Mouse (Mus musculus) CH12.LX (cell line): ENCODE data around the gene Abcc2. TPM values are rescaled to one million over a fixed set of nuclear protein-coding genes. Genes with fewer than 3 reads are reported as not detected.

Experiments used
- DNase-seq: peaks from one replicate; pipeline ENCODE4 v3.0.0-alpha.2; 2013; ENCODE audit errors: extremely low read depth
- H3K27ac ChIP-seq: 2 replicates; pipeline ENCODE4 v1.5.1; 2012; ENCODE audit warnings: low read depth, mild to moderate bottlenecking, control low read depth, moderate library complexity; ENCODE audit not compliant: insufficient read depth
- H3K27me3 ChIP-seq: replicated peaks from 2 replicates; pipeline ENCODE3; 2012; ENCODE audit warnings: inconsistent platforms
- H3K36me3 ChIP-seq, 2 experiments: replicated peaks in 1 of 2; 2 replicates each; pipeline versions ENCODE3 to v1.6.1; 2012; ENCODE audit warnings: inconsistent platforms in 1 of 2, low read length in 1 of 2, mild to moderate bottlenecking in 1 of 2, mixed read lengths in 1 of 2, moderate library complexity in 1 of 2; ENCODE audit not compliant: control insufficient read depth in 1 of 2, insufficient read depth in 1 of 2
- H3K4me1 ChIP-seq, 2 experiments: 2 replicates each; pipeline ENCODE4 v1.6.1; 2012; ENCODE audit warnings: inconsistent platforms in 1 of 2, moderate library complexity in 1 of 2; ENCODE audit not compliant: insufficient read depth in 2 of 2, control insufficient read depth in 1 of 2
- H3K4me2 ChIP-seq: 2 replicates; pipeline ENCODE4 v1.6.1; 2012; ENCODE audit warnings: low read depth, mild to moderate bottlenecking, control low read depth; ENCODE audit not compliant: poor library complexity, insufficient read depth, severe bottlenecking
- H3K4me3 ChIP-seq, 3 experiments: fragments of 150-350 bp in 1 of 3; sonication (generic) in 1 of 3; replicated peaks in 1 of 3; 2 replicates each; pipeline versions ENCODE3 to v1.5.1; 2011 to 2012; ENCODE audit warnings: low read depth in 2 of 3, low read length in 2 of 3, mild to moderate bottlenecking in 2 of 3, moderate library complexity in 2 of 3, control low read depth in 1 of 3, improper control_type of control experiment in 1 of 3, inconsistent platforms in 1 of 3, mixed read lengths in 1 of 3; ENCODE audit not compliant: poor library complexity in 1 of 3
- H3K79me2 ChIP-seq: replicated peaks from 2 replicates; pipeline ENCODE4 v1.6.1; 2012; ENCODE audit warnings: mild to moderate bottlenecking, moderate library complexity; ENCODE audit not compliant: control insufficient read depth, poor library complexity, insufficient read depth, severe bottlenecking; ENCODE audit errors: extremely low read depth
- H3K9ac ChIP-seq: 2 replicates; pipeline ENCODE4 v1.6.1; 2012; ENCODE audit warnings: low read depth, mild to moderate bottlenecking, control low read depth, moderate library complexity; ENCODE audit not compliant: insufficient read depth
- H3K9me3 ChIP-seq: replicated peaks from 2 replicates; pipeline ENCODE3; 2012; ENCODE audit warnings: low read length, inconsistent platforms, mixed read lengths
- CHD1 ChIP-seq: IDR thresholded peaks from 2 replicates; pipeline ENCODE4 v1.6.1; 2012; ENCODE audit warnings: low read depth, low read length, improper control_type of control experiment, inconsistent platforms
- CHD2 ChIP-seq: IDR thresholded peaks from 2 replicates; pipeline ENCODE4 v1.6.1; 2011; ENCODE audit warnings: low read length, improper control_type of control experiment
- CTCF ChIP-seq, 2 experiments: IDR thresholded peaks in 1 of 2; conservative IDR thresholded peaks in 1 of 2; 2 replicates each; pipeline ENCODE4 v1.5.1; 2011 to 2012; ENCODE audit warnings: low read depth in 2 of 2, low read length in 2 of 2, improper control_type of control experiment in 1 of 2, inconsistent platforms in 1 of 2, mild to moderate bottlenecking in 1 of 2, moderate library complexity in 1 of 2
- E2F4 ChIP-seq: IDR thresholded peaks from 2 replicates; pipeline ENCODE4 v1.6.1; 2011; ENCODE audit warnings: low read depth, low read length, improper control_type of control experiment; ENCODE audit not compliant: insufficient replicate concordance
- ELF1 ChIP-seq: IDR thresholded peaks from 2 replicates; pipeline ENCODE4 v1.6.1; 2014; ENCODE audit warnings: low read depth, mild to moderate bottlenecking, inconsistent platforms, low read length, improper control_type of control experiment
- EP300 ChIP-seq: IDR thresholded peaks from 2 replicates; pipeline ENCODE4 v1.6.1; 2011; ENCODE audit warnings: low read length, improper control_type of control experiment
- GABPA ChIP-seq: IDR thresholded peaks from 2 replicates; pipeline ENCODE4 v1.6.1; 2012; ENCODE audit warnings: low read depth, low read length, improper control_type of control experiment, inconsistent platforms; ENCODE audit not compliant: insufficient replicate concordance
- JUN ChIP-seq: IDR thresholded peaks from 2 replicates; pipeline ENCODE4 v1.6.1; 2011; ENCODE audit warnings: low read depth, mild to moderate bottlenecking, low read length, improper control_type of control experiment, moderate library complexity; ENCODE audit not compliant: insufficient read depth
- JUND ChIP-seq: conservative IDR thresholded peaks from 2 replicates; pipeline ENCODE4 v1.6.1; 2011; ENCODE audit warnings: low read depth, low read length, improper control_type of control experiment
- MAFK ChIP-seq: IDR thresholded peaks from 2 replicates; pipeline ENCODE4 v1.6.1; 2011; ENCODE audit warnings: low read length, improper control_type of control experiment; ENCODE audit not compliant: insufficient replicate concordance
- MXI1 ChIP-seq: IDR thresholded peaks from 2 replicates; pipeline ENCODE4 v1.6.1; 2011; ENCODE audit warnings: mild to moderate bottlenecking, low read depth, low read length, improper control_type of control experiment
- MYC ChIP-seq: IDR thresholded peaks from 2 replicates; pipeline ENCODE4 v1.6.1; 2011; ENCODE audit warnings: low read depth, mild to moderate bottlenecking, improper control_type of control experiment, low read length
- NELFE ChIP-seq: IDR thresholded peaks from 2 replicates; pipeline ENCODE4 v1.6.1; 2011; ENCODE audit warnings: low read depth, low read length, improper control_type of control experiment
- NRF1 ChIP-seq: IDR thresholded peaks from 2 replicates; pipeline ENCODE4 v1.6.1; 2014; ENCODE audit warnings: low read depth, mild to moderate bottlenecking, inconsistent platforms, low read length, improper control_type of control experiment, moderate library complexity
- POLR2A ChIP-seq: IDR thresholded peaks from 2 replicates; pipeline ENCODE4 v1.6.1; 2011; ENCODE audit warnings: low read depth, mild to moderate bottlenecking, improper control_type of control experiment, low read length
- POLR2AphosphoS2 ChIP-seq: IDR thresholded peaks from 2 replicates; pipeline ENCODE4 v1.6.1; 2011; ENCODE audit warnings: low read depth, low read length, improper control_type of control experiment
- RAD21 ChIP-seq: IDR thresholded peaks from 2 replicates; pipeline ENCODE4 v1.6.1; 2011; ENCODE audit warnings: low read depth, mild to moderate bottlenecking, low read length, improper control_type of control experiment, moderate library complexity
- RCOR1 ChIP-seq: conservative IDR thresholded peaks from 2 replicates; pipeline ENCODE4 v1.6.1; 2012; ENCODE audit warnings: low read depth, mild to moderate bottlenecking, inconsistent platforms, low read length, improper control_type of control experiment
- TBP ChIP-seq: conservative IDR thresholded peaks from 2 replicates; pipeline ENCODE4 v1.6.1; 2011; ENCODE audit warnings: low read depth, low read length, improper control_type of control experiment
- TCF12 ChIP-seq: IDR thresholded peaks from 2 replicates; pipeline ENCODE4 v1.6.1; 2014; ENCODE audit warnings: low read depth, mild to moderate bottlenecking, inconsistent platforms, low read length, improper control_type of control experiment
- USF2 ChIP-seq: conservative IDR thresholded peaks from 2 replicates; pipeline ENCODE4 v1.6.1; 2011; ENCODE audit warnings: low read depth, low read length, improper control_type of control experiment
- ZC3H11A ChIP-seq: IDR thresholded peaks from 2 replicates; pipeline ENCODE4 v1.6.1; 2012; ENCODE audit warnings: low read depth, mild to moderate bottlenecking, inconsistent platforms, low read length, improper control_type of control experiment
- ZMIZ1 ChIP-seq: IDR thresholded peaks from 2 replicates; pipeline ENCODE4 v1.6.1; 2012; ENCODE audit warnings: low read depth, mild to moderate bottlenecking, inconsistent platforms, low read length, improper control_type of control experiment
- ZNF384 ChIP-seq: IDR thresholded peaks from 2 replicates; pipeline ENCODE4 v1.6.1; 2012; ENCODE audit warnings: low read depth, low read length, improper control_type of control experiment, inconsistent platforms
- dilution Hi-C: fragments of 300-500 bp; cut with MboI; formaldehyde crosslinking; loops from 2 replicates; pipeline ENCODE4 v1.14.3; 2020; ENCODE audit warnings: low sequenced_read_pairs; ENCODE audit not compliant: extremely low pct_unique_long_range_greater_than_20kb, extremely low pct_ligation_motif_present
- in situ Hi-C: fragments of 300-500 bp; cut with MboI; formaldehyde crosslinking; loops from 3 replicates; pipeline ENCODE4 v1.14.3; 2019; ENCODE audit warnings: low sequenced_read_pairs, low pct_ligation_motif_present, low pct_unique_long_range_greater_than_20kb, mixed read lengths
- polyA plus RNA-seq: library from polyadenylated mRNA; unstranded; fragments of >175 nt; gene quantifications from 2 replicates; pipeline ENCODE4 v1.2.1, GENCODE M21; 2012; ENCODE audit warnings: low read depth; ENCODE audit not compliant: insufficient read length
- total RNA-seq, 2 experiments: library from RNA; depleted of rRNA; stranded (reverse); fragments of 300-350 nt in 1 of 2; fragments of >200 nt in 1 of 2; gene quantifications; 2 replicates each; pipeline ENCODE4 v1.2.3; 2012 to 2014

Gene Abcc2
- total and polyA plus RNA-seq, 3 experiments = 0.08 to 0.39 (median 0.09) TPM

DNA sequence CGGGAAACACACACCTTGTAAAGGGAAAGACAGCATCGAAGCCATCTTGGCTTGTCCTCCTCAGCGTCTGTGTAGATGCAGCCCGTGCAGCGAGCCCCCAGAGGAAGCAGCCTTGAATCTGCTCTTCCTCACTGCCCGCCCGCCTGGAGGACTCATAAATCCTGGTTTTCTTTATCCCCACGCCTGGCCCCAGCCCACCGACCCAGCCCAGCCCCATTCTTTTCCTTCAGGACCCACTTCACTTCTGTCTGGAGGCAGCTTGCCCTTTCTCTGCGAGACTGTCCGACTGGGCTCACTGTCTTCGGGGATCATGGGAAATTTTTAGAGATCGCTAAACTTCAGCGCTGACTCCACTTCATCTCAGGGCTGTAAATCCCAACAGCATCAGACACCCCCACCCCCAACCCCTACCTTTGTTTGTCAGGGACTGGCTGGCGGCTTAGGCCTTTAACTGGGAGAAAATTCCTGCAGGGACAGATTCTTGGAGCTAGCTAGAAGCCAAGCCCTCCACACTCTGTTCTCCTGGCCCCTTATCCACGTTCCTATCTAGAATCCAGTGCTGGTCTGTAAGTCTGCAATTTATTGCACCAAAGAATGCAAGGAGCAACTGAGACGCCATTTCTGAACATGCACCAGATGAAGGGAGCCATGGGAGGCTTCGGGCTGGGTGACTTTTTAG lies 101.0 kb downstream of the Abcc2 start:
- Histone ChIP-seq H3K9ac (no peak overlapping the region), H3K4me2 (no peak overlapping the region), H3K4me3 (no peak overlapping the region), H3K9me3 (peaks cover 3% of the 10 kb centered on the region), H3K79me2 (no peaks in the 10 kb centered on the region), H3K27ac (no peak overlapping the region), H3K27me3 (no peaks in the 10 kb centered on the region), H3K4me1 (peaks cover 0 to 41% of the 10 kb centered on the region in 2 experiments; a peak in 2 of 4 replicates), H3K36me3 (peaks cover 0 to 4% of the 10 kb centered on the region in 2 experiments)
- no peak for DNase-seq
- no peak for TF ChIP-seq CHD2
- no peak for TF ChIP-seq MYC
- no peak for TF ChIP-seq CHD1
- no peak for TF ChIP-seq USF2
- no peak for TF ChIP-seq POLR2AphosphoS2
- TF ChIP-seq TCF12 = no peak
- TF ChIP-seq POLR2A = no peak
- TF ChIP-seq JUND = no peak
- no peak for TF ChIP-seq E2F4
- TF ChIP-seq MXI1 = no peak
- TF ChIP-seq JUN = no peak
- TF ChIP-seq MAFK = no peak
- no peak for TF ChIP-seq ZNF384
- TF ChIP-seq NELFE = no peak
- no peak for TF ChIP-seq ZC3H11A
- TF ChIP-seq RAD21 = no peak
- no peak for TF ChIP-seq EP300
- no peak for TF ChIP-seq TBP
- in situ Hi-C loops (no loop called here), dilution Hi-C loops (no loop called here)

DNA sequence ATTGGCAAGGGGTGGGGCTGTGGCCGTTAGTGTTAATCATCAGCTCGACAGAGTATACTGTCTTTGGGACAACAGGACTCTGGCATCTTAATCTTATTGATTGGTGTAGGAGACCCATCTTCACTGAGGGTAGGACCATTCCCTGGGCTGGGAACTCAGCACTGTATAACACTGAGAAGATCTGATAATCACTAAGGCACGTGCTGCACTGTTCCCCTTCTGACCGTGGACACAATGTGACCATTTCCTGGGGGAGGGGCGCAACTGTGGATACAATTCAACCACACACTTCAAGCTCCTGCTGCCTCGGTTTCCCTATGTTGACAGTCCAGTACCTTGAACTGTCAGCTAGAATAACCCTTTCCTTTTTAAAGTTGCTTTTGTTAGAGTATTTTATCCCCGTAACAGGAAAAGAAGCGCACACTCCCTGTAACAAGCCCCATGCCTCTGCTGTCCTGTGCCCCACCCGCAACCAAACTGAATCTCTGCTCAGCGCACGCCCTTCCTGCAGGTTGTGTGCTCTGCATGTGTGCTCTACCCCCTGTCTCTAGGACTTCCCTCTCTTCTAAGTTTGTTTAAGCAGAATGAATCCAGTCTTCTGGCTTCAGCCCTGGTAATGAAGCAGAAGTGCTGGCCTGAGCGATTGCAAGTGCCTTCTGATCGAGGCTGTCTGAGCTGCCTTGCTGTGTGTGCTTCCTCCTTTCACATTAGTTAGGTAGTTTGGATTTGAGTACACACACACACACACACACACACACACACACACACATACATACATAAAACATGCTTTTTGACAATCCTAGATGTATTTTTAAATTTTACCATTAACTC lies 102.9 kb downstream of the Abcc2 start:
- peaks cover 3% of the 10 kb centered on the region for H3K9me3 ChIP-seq
- dilution Hi-C loops = no loop called here
- H3K4me3 ChIP-seq = no peak overlapping the region
- H3K27me3 ChIP-seq = no peaks in the 10 kb centered on the region
- no peak overlapping the region for H3K9ac ChIP-seq
- peaks cover 0 to 16% of the 10 kb centered on the region in 2 experiments for H3K36me3 ChIP-seq
- no peaks in the 10 kb centered on the region for H3K79me2 ChIP-seq
- in situ Hi-C loops = no loop called here
- no peak overlapping the region for H3K4me2 ChIP-seq
- peaks cover 0 to 25% of the 10 kb centered on the region in 2 experiments; a peak in 2 of 4 replicates for H3K4me1 ChIP-seq
- no peak for DNase-seq
- TF ChIP-seq RCOR1 (no peak), POLR2AphosphoS2 (no peak), ZMIZ1 (no peak), GABPA (no peak), TCF12 (no peak), NELFE (no peak), ELF1 (no peak), CTCF (conservative IDR thresholded peaks at IDR 0.05 in 1 of 2, IDR thresholded peaks at IDR 0.05 in 1 of 2; ENCODE audit: low read depth in 2 of 2, low read length in 2 of 2) (no peak), NRF1 (no peak), JUND (no peak), ZC3H11A (no peak), E2F4 (no peak), CHD1 (no peak)
- no peak overlapping the region for H3K27ac ChIP-seq
